Mouse (Mus musculus) liver, embryonic 15.5 days (tissue): ENCODE results near the gene Pxmp4. TPM values are rescaled to one million over a fixed set of nuclear protein-coding genes. Genes with fewer than 3 reads are reported as not detected.
A peak's percentile ranks its signal among the peaks of the same experiment; 100 is the strongest.

ENCODE experiments used
- ATAC-seq: fragments of 200-750 bp; cut with Nextera tagmentation; 2 replicates; pipeline ENCODE4 v1.8.0; 2017; ENCODE audit warnings: moderate number of reproducible peaks, mild to moderate bottlenecking, moderate library complexity; ENCODE audit not compliant: insufficient read depth
- H3K27ac ChIP-seq: fragments of 300-500 bp; sonication (generic); replicated peaks from 2 replicates; pipeline ENCODE4 v1.5.1; 2015; ENCODE audit warnings: mild to moderate bottlenecking, inconsistent platforms
- H3K27me3 ChIP-seq: fragments of 300-500 bp; sonication (generic); 2 replicates; pipeline ENCODE4 v1.6.1; 2015; ENCODE audit warnings: mild to moderate bottlenecking, inconsistent platforms
- H3K36me3 ChIP-seq: fragments of 300-500 bp; sonication (generic); replicated peaks from 2 replicates; pipeline ENCODE4 v1.6.1; 2015; ENCODE audit warnings: moderate library complexity, mild to moderate bottlenecking, inconsistent platforms
- H3K4me1 ChIP-seq: fragments of 300-500 bp; sonication (generic); replicated peaks from 2 replicates; pipeline ENCODE4 v1.6.1; 2015; ENCODE audit warnings: inconsistent platforms
- H3K4me2 ChIP-seq: fragments of 300-500 bp; sonication (generic); 2 replicates; pipeline ENCODE4 v1.6.1; 2015; ENCODE audit warnings: moderate library complexity, mild to moderate bottlenecking, inconsistent platforms
- H3K4me3 ChIP-seq: fragments of 300-500 bp; sonication (generic); replicated peaks from 2 replicates; pipeline ENCODE4 v1.5.1; 2015; ENCODE audit warnings: mild to moderate bottlenecking, inconsistent platforms
- H3K9ac ChIP-seq: fragments of 300-500 bp; sonication (generic); 2 replicates; pipeline ENCODE4 v1.6.1; 2015; ENCODE audit warnings: moderate library complexity, mild to moderate bottlenecking, inconsistent platforms
- H3K9me3 ChIP-seq: fragments of 300-500 bp; sonication (generic); replicated peaks from 2 replicates; pipeline ENCODE4 v1.6.1; 2016; ENCODE audit warnings: inconsistent platforms
- WGBS: fragments of 180-500 bp; shearing (Covaris S2); methylation state at CpG from one replicate; pipeline ENCODE4 v1.1.7; 2015; ENCODE audit warnings: mixed read lengths; ENCODE audit not compliant: insufficient replicate concordance; 5-methylcytosine and 5-hydroxymethylcytosine counted together
- polyA plus RNA-seq: library from polyadenylated mRNA; unstranded; fragments of >200 nt; fragmentation: Nextera tagmentation; extraction: Ambion mirVana; gene quantifications from 2 replicates; pipeline ENCODE4 v1.2.1, GENCODE M21; 2015

The Pxmp4 gene
- polyA plus RNA-seq, 1 experiment from 2014 or later, result 34.6 TPM

GRCm38 (mm10) chr2:154557184-154557832 is 46.2 kb downstream of the Pxmp4 start:
- peaks cover 7% of the 10 kb centered on the region for H3K27me3 ChIP-seq
- no peak overlapping the region for H3K4me3 ChIP-seq
- WGBS, result 53% methylated on average over 5 of the region's 5 CpGs
- no peaks in the 10 kb centered on the region for H3K9me3 ChIP-seq
- no peak for ATAC-seq
- no peak overlapping the region for H3K9ac ChIP-seq
- peaks cover 29% of the 10 kb centered on the region for H3K4me1 ChIP-seq
- no peak overlapping the region for H3K4me2 ChIP-seq
- peaks cover 19% of the 10 kb centered on the region for H3K36me3 ChIP-seq
- no peak overlapping the region for H3K27ac ChIP-seq

- H3K4me3 ChIP-seq, result no peak overlapping the region
Measured at GRCm38 (mm10) chr2:154555235-154555634, 48.3 kb downstream of the Pxmp4 start.

GRCm38 (mm10) chr2:154552424-154552907 is 51.0 kb downstream of the Pxmp4 start:
- Histone ChIP-seq H3K27me3 (peaks cover 47% of the 10 kb centered on the region), H3K4me2 (peak overlapping the region; percentile 62), H3K4me1 (peaks cover 33% of the 10 kb centered on the region), H3K36me3 (no peaks in the 10 kb centered on the region), H3K27ac (no peak overlapping the region), H3K4me3 (peak overlapping the region; percentile 36), H3K9ac (no peak overlapping the region), H3K9me3 (no peaks in the 10 kb centered on the region)
- peak; percentile 42 for ATAC-seq
- WGBS, result 21% methylated on average over 27 of the region's 27 CpGs

More at GRCm38 (mm10) chr2:154555235-154555634, 48.3 kb downstream of the Pxmp4 start:
- Histone ChIP-seq H3K36me3 (peaks cover under 1% of the 10 kb centered on the region; the same call in 1 of the 2 replicates), H3K9me3 (no peaks in the 10 kb centered on the region), H3K4me1 (peaks cover 36% of the 10 kb centered on the region), H3K27ac (no peak overlapping the region), H3K9ac (no peak overlapping the region), H3K27me3 (peaks cover 27% of the 10 kb centered on the region), H3K4me2 (no peak overlapping the region)
- no peak for ATAC-seq
- 89% methylated on average over 6 of the region's 6 CpGs for WGBS

DNA sequence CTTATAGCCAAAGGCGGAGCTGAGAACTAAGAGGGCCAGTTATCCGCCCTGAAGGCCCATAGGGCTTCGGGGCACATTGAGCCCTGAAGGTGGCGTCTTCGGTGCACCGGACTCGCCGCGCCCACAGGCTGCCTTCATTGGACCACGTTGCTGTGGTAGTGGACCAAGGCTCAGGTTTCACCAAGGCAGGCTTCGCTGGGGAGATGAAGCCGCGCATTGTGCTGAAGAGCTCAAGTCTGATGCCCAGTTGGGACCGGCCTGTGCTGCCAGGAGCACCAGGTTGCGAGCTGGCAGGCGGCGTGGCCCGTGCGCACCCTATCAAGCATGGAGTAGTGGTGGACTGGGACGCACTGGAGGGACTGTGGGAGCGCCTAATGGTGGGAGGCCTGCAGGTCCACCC is 51.6 kb downstream of the Pxmp4 start:
- peak overlapping the region; percentile 62 for H3K4me2 ChIP-seq
- peak overlapping the region; percentile 36 for H3K4me3 ChIP-seq
- no peak overlapping the region for H3K27ac ChIP-seq
- peaks cover 30% of the 10 kb centered on the region for H3K4me1 ChIP-seq
- no peaks in the 10 kb centered on the region for H3K9me3 ChIP-seq
- H3K9ac ChIP-seq, result no peak overlapping the region
- WGBS, result 50% methylated on average over 21 of the region's 21 CpGs
- ATAC-seq, result peak; percentile 23; the same call in 1 of the 2 replicates
- no peaks in the 10 kb centered on the region for H3K36me3 ChIP-seq
- peaks cover 47% of the 10 kb centered on the region for H3K27me3 ChIP-seq

GRCm38 (mm10) chr2:154551476-154551875 is 52.0 kb downstream of the Pxmp4 start, which contains the start of gene Actl10:
Gene Actl10 (plus strand): TSS chr2:154551776.
- peaks cover 30% of the 10 kb centered on the region for H3K4me1 ChIP-seq
- H3K36me3 ChIP-seq, result no peaks in the 10 kb centered on the region
- H3K9me3 ChIP-seq, result no peaks in the 10 kb centered on the region
- H3K27me3 ChIP-seq, result peaks cover 47% of the 10 kb centered on the region
- WGBS, result 71% methylated on average over 4 of the region's 4 CpGs
- H3K27ac ChIP-seq, result no peak within 1 kb of the TSS
- no peak for ATAC-seq
- H3K4me3 ChIP-seq, result peak within 1 kb of the TSS; percentile 36
- peak within 1 kb of the TSS; percentile 62 for H3K4me2 ChIP-seq
- no peak within 1 kb of the TSS for H3K9ac ChIP-seq

GRCm38 (mm10) chr2:154550937-154551336 is 52.6 kb downstream of the Pxmp4 start:
- Histone ChIP-seq H3K27ac (no peak overlapping the region), H3K9ac (no peak overlapping the region), H3K4me3 (no peak overlapping the region), H3K27me3 (peaks cover 47% of the 10 kb centered on the region), H3K9me3 (no peaks in the 10 kb centered on the region), H3K4me2 (no peak overlapping the region), H3K36me3 (no peaks in the 10 kb centered on the region), H3K4me1 (peaks cover 30% of the 10 kb centered on the region)
- ATAC-seq, result no peak
- WGBS, result 42% methylated on average over 2 of the region's 2 CpGs

DNA sequence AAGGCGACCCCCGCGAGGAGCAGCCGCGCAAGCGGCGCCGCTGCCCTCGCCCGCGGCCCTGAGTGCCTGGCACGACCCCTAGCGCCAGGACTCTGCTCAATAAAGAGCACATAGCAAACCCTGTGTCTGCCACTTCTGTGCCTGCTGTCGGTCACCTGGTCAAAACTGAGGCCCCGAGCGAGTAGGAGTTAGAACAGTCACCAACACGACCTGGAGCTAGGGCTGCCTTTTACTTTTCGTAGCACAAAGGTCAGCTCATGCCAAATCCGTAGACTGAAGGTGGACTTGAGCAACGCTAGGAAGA is 53.7 kb downstream of the Pxmp4 start:
- ATAC-seq, result no peak
- 12% methylated on average over 20 of the region's 20 CpGs for WGBS
- H3K4me1 ChIP-seq, result peaks cover 30% of the 10 kb centered on the region
- peaks cover 47% of the 10 kb centered on the region for H3K27me3 ChIP-seq
- peak overlapping the region; percentile 75 for H3K4me2 ChIP-seq
- H3K27ac ChIP-seq, result no peak overlapping the region
- H3K9me3 ChIP-seq, result no peaks in the 10 kb centered on the region
- H3K9ac ChIP-seq, result no peak overlapping the region
- H3K4me3 ChIP-seq, result peak overlapping the region; percentile 47; the same call in 1 of the 2 replicates
- no peaks in the 10 kb centered on the region for H3K36me3 ChIP-seq

DNA sequence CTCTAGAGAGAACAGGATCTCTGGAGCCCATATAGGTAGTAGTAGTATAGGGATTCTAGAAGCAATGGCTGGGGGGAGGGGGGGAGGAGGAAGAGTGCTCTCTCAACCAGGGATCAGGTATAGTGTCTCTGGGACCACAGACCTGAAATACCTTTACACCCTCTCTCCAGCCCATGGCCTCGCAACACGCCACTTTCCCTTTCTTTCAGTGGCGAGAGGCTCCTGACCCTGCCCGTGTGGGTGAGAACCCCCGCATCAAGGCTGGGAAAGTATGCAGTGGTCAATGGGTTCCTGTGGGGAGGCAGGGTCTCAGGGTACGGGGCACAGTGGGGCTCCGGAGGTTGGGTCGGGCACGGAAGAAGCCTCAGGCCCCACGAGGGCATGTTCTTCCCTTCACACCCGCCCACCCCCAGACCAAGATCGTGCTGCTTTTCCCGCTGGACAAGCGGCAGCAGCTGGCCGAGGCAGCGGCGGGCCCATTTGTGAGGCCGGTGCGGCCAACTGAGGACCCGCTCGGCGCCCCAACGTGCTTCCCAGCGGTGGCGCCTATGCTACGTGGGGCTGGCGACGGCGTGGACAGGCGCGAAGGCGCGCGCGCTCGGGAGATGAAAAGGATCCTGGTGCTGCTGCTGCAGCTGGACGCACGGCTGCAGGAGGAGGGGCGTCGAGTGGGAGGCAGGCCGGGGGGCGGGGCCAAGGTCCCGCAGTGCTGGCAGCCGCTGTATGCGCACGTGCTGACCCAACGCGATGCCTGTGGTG is 54.2 kb downstream of the Pxmp4 start:
- H3K36me3 ChIP-seq, result no peaks in the 10 kb centered on the region
- WGBS, result 4% methylated on average over 48 of the region's 48 CpGs
- peak overlapping the region; percentile 75 for H3K4me2 ChIP-seq
- peaks cover 47% of the 10 kb centered on the region for H3K27me3 ChIP-seq
- H3K4me3 ChIP-seq, result peak overlapping the region; percentile 47
- 0 out of 2 replicates have a peak overlapping the region, but pooled peaks have one; percentile 12 for H3K9ac ChIP-seq
- H3K9me3 ChIP-seq, result no peaks in the 10 kb centered on the region
- ATAC-seq, result no peak; the same call in 1 of the 2 replicates
- no peak overlapping the region for H3K27ac ChIP-seq
- peaks cover 30% of the 10 kb centered on the region for H3K4me1 ChIP-seq

GRCm38 (mm10) chr2:154548688-154549087 is 54.8 kb downstream of the Pxmp4 start:
- ATAC-seq, result peak; percentile 44
- H3K36me3 ChIP-seq, result no peaks in the 10 kb centered on the region
- peaks cover 30% of the 10 kb centered on the region for H3K4me1 ChIP-seq
- H3K4me2 ChIP-seq, result peak overlapping the region; percentile 75
- no peak overlapping the region for H3K4me3 ChIP-seq
- H3K9me3 ChIP-seq, result no peaks in the 10 kb centered on the region
- no peak overlapping the region for H3K9ac ChIP-seq
- H3K27ac ChIP-seq, result no peak overlapping the region
- peaks cover 47% of the 10 kb centered on the region for H3K27me3 ChIP-seq
- WGBS, result 53% methylated on average over 3 of the region's 3 CpGs

DNA sequence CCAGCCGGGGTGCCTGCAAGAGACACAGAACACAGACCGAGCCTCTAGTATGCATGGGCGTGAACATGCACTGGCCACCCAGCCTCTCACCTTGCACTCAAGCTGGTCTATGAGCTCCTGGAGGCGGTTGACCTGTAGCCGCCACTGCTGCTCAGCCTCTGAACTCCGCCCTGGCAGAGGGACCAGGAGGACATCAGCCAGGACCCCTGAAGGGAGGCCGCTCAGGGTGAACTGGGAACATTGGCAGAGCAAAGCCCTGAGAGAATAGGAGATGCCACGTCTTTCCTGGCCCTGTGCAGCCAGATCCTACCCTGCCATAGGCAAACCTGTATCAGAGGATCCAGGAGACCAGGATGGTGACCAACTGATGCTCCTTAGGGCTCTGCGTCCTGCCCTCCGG is 56.8 kb downstream of the Pxmp4 start, which contains the start of gene 1700003F12Rik:
Gene 1700003F12Rik, plus strand, starts transcription at position 375 of the 400 bp plus-strand sequence.
- ATAC-seq, result no peak
- Histone ChIP-seq H3K4me2 (no peak within 1 kb of the TSS), H3K4me3 (no peak within 1 kb of the TSS), H3K9me3 (no peaks in the 10 kb centered on the region), H3K27me3 (peaks cover 34% of the 10 kb centered on the region), H3K4me1 (peaks cover 18% of the 10 kb centered on the region), H3K36me3 (no peaks in the 10 kb centered on the region), H3K9ac (no peak within 1 kb of the TSS), H3K27ac (no peak within 1 kb of the TSS)
- WGBS, result 76% methylated on average over 10 of the region's 10 CpGs
